Mouse (Mus musculus) monocyte, adult 5-6 weeks (primary cell): ENCODE data around the gene Moxd1. TPM values are rescaled to one million over a fixed set of nuclear protein-coding genes. Genes with fewer than 3 reads are reported as not detected.
A peak's percentile ranks its signal among the peaks of the same experiment; 100 is the strongest.
"Not testable (repeated sequence)": the region's sequence is repeated elsewhere in the genome, so short reads cannot be mapped to it uniquely, and the experiment has no call there.

Source experiments
- ATAC-seq: fragments of 153-309, 156-312 bp; replicated peaks from 2 replicates; pipeline ENCODE4 v1.8.0; 2017; ENCODE audit warnings: mild to moderate bottlenecking; ENCODE audit not compliant: low TSS enrichment, insufficient number of reproducible peaks, severe bottlenecking, poor library complexity, low FRiP score
- total RNA-seq: library from RNA; stranded (forward); fragments of 200-1000, 200-491, 200-594 nt; gene quantifications from 3 replicates; pipeline ENCODE4 v1.2.3, GENCODE M21; 2017

Gene Moxd1
- total RNA-seq, 1 experiment from 2014 or later: not detected

DNA sequence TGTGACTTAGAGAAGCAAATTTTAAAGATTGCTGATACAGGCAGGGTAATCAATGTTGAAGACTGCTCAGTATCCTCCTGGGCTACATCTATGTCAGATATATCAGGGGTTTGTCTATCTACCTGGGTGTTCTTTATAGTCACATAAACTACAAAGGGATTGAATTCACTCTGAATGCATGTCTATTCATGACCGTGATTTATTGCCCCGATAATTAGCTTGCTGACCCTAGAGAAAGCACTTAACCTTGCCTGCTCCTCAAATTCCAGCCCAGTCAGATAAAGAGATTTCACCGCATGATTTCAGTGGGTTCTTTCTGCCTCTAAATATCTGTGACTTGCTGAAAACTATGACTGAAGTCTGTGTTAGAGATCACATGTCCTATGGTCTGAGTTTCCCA lies 35.6 kb downstream of the Moxd1 start:
- ATAC-seq: no peak

DNA sequence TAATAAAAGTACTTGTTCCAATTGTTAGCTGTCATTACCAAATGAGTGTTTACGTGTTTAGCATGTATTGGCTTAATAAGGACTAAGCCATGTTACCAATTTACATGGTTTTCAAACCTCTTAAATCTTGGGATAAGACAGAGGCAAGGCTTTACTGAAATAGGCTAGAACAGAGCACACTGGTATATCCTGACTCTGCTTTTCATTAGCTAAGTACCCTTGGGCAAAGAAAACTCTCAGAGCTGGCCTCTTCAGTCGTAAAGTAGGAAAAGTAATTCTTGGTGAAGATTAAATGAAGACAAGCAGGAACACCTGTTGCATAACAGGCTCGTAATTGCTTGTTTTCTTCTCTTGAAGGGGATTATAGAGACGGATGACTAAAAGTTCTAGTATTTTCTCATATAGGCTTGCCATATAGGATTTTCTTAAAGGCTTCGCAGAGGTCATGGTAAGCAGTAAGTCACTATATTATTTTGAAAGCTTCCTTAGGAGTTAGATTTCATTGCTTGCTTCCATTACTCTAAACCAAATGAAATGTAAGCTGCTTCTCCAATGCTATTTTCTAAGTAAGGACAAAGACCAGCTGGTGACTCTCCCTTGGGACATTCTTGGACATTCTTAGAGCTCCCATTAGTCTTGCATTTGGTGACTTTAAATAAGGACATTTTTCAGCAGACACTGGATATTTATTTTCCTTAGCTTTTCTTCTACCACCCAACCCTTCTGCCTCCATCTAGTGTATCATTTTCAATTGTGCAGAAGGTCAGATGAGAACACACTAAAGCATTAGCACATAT lies 36.7 kb downstream of the Moxd1 start:
- no peak for ATAC-seq

DNA sequence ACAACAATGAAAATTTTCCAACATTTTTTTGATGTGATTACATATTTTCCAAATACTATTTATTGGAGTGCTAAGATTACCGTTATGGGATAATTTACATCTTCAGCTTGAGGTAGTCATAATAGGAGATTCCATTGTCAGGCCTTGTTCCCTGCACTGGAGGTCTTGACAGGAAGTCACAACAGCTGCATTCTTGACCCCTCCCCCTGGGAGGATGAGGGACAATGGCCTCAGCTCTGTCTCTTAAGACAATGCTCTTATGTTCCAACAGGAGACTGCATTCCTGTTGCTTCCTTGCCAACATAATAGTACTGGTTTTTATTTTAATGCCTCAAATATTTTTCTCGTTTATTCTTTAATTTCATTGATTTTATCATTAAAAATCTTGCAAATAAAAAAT lies 44.2 kb downstream of the Moxd1 start:
- no peak for ATAC-seq

DNA sequence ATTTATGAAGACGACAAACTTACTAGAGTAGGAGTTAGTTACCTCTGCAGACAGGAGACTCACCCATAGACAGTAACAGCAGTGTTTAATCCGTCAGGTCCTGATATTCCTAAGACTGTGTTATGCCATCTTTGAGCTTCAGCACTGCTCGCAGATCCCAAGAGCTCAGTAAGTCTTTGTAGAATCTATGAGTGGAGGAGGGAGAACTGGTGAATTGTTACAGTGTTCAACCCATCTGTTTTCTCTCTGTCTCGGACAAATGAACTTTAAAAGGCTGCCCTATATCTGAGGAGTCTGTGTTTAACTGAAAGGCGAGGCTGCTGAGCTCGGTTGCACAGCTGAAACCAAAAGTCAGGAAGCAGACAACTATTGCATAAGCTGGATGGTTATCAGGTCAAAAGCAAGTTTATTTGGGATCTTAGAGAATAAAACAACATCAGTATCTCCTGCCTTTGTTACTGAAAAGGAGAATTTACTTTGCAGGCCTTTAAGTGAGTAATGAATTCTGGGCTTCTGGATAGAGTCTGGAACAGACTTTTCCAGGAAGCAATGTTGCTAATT lies 47.8 kb downstream of the Moxd1 start:
- no peak for ATAC-seq

DNA sequence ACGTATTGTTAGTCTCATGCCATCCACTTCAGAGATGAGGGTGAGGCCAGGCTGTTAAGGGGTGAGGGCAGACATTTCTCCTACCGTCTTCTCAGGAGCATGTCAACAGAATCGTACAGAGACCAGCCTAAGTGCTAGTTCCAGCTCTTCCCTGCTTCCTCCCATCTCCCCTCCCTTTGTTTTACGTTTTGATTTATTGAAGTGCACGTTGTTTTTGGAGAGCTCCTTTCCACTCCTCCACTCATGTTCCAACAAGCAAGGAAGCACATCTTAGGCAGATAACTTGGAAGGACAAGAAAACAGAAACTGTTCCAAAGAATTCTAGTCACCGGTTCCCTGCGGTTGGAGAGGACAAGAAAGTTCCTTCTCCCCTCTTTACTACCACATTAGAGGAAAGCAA lies 52.9 kb downstream of the Moxd1 start:
- ATAC-seq: no peak

DNA sequence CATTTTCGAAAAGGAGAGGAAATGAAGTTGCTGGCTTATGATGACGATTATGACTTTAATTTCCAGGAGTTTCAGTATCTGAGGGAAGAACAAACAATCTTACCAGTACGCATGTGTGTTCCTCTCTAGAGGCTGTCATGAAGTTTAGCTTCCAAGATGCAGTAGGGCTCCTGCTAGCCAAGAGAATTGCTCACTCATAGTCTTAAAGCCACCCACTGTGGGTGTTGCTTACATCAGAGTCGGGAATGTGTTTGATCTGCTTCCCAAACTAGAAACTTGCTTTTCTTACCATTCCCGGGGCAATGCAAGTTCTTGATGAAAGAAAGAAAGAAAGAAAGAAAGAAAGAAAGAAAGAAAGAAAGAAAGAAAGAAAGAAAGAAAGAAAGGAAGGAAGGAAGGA lies 59.3 kb downstream of the Moxd1 start:
- ATAC-seq: no peak

DNA sequence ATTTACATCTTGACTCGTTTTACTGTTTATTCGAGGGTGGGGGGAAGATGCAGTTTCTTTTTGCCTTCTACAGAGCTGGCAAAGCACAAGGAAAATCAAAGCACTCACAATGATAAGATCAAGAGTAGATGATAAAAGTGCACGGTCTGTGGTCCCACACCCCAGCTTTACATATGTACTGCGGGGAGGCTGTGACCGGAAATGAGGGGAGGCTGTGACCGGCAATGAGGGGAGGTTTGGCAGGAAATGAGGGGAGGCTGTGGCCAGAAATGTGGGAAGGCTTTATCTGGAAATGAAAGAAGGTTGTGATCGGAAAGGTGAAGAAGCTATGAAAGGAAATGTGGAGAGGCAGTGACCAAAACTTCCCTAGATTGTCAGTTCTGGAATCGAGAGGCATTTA lies 68.3 kb downstream of the Moxd1 start:
- no peak for ATAC-seq

DNA sequence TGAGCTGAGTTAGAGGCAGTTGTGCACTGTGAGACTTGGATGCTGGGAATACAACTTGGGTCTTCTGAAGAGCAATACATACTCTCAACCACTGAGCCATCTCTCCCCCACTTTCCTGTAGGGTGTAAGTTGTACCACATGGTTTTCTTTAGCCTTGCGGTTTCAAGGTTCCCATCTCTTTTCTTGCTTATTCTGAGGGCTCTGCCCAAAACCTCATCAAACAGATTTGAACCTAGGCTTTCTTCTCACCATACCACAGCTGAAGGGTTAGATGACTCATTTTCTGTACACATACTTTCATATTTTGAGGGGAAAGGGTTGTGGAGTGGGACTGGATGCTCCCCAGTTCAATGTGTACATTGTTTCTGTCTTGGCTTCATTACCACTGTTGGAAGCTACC lies 69.4 kb downstream of the Moxd1 start:
- ATAC-seq: no peak

DNA sequence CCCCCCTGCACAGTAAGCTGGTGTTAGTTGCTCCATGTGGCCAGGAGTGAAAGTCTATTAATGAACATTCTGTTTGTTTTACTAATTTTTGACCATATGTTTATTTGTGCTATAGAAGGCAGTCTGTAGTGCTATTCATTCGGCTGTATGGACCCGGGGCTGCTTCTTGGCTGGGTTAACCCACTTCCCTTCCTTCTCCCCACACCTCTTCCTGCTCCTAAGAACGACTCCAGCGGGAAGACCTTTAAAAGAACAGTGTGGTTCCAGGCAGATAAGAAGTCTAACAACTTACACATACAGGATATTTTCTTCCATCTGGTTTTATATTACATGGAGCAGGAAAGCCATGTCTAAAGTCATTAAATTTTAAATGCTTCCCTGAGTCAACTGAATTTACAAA lies 73.3 kb downstream of the Moxd1 start:
- ATAC-seq: no peak

DNA sequence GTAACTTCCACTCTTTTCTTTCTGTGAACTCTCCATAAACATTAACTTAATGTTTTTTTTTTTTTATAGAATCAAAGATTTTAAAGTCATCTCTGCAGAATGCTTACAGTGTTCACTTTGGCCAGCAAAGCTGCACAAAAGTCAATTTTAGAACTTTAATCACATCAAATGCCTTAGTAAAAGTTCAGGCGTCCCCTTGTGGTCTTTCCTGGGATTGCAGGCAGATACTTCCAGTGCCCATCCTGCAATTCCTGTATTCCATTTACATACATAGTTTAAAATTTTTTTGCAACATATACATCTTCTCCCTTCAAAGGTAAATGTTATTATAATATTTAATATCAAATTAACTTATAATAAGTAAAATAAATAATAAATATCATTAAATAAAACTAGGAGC lies 74.5 kb downstream of the Moxd1 start:
- ATAC-seq: no peak

DNA sequence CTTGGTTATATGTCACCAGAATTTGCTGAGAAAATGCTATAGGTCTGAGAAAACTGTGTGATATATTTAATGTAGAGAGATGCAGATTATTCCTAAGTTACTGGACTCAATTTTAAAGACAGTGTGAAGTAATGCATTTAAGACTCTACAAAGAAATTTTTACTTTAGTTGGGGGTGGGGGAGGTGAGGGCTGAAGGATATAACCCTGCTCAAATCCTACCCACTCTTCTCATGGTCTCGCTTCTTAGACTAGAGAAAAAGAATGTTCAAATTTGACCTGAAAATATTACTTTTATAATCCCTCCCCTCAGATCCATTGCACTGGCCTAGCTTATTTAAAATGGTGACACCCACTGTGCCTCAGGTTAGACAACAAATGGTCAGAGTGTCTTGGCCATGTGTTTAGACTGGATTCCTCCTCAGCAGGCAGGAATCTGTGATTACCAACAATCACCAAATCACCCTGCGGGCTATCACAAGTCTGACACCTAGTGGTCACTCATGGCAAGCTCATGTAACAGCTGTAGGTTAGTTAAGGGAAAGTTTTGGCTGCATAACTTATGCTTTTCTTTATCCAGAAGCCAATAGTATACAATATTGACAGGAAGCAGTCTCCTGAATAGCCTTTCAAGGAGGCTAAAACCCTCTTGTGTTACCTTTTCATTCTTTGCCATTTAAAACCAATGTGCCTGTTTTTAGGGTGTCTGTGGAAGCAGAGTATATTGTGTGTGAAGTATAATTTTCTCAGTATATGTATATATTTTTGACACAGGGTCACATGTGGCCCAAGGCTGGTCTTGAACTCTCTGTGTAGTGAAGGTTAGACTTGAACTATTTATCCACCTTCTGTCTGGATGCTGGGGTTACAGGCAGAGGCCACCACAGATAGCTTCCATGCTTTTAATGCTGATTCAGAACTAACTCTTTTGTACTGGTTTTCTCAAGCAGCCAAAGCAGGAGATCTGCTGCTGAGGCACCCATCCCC lies 75.2 kb downstream of the Moxd1 start:
- peak; percentile 71; the same call in 1 of the 2 replicates for ATAC-seq

DNA sequence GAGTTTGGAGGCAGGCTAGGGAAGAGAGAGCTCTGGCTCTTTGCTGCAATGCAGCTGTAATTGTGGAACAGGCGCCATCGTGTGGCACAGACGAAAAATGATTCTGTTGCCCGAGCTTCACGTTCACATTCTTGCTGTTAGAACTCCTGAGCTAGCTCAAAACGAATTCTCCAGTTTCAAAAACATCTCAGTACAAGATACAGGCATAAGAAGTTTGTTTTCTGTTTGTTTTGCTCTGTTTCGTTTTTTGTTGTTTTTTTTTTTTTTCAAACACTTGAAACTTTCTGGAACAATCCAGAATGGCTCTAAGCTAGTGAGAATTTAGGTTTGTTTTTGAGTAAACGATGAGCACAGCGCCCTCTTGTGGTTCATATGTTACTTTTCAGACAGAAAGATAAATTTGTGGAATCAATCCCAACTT lies 88.9 kb downstream of the Moxd1 start:
- ATAC-seq: 0 out of 2 replicates have a peak, but pooled peaks have one; percentile 50

DNA sequence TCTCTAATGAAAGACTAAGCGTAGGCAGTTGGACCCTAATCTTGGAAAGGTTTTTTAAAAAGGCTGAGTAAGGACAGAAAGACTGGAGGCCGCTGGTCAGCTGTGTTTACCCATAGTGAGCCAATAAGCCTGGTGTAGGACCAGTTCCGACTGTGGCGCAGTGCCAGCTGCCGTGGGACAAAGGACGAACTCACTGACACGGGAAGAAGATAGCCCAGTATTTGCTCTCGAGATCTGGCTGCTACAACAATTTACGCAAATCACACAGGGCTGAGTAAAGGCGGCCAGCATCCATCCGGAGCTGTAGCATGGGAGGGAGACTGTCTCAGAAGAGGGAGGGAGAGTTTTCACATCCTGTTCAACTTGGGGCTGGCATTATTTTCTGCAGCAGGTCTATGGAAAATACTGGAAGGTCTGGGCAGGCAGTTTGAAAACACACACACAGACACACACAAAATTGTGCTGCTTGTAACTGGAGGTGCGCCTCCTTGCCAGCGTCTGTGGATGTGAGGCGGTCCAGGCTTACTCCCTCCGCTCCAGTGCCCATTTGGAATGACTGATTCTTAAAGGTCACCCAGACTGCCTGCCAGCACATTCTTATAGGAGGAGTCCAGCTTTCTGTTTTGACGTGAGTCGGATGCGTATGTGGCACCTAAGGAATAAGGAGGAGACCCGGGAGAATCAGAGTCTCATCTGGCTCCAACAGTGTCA lies 94.0 kb downstream of the Moxd1 start:
- ATAC-seq: no peak

DNA sequence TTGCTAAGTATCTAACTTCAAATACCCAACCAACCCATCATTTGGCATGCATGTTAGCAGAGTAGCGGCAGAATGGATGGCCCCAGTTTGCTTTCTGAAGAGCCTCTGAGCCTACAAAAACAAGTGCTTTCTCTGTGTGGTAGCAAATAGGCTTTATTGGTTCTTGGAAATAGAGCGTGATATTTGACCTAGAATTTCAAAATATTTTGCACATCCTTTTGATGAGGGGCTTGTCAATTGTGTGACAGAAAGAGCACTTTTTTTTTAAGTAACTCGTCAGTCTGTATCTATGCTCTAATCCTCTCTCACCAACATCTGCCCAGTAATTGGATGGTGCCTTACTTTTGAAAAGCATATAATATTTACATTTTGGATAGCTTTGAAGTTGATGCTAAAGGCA lies 97.0 kb downstream of the Moxd1 start:
- ATAC-seq: no peak

DNA sequence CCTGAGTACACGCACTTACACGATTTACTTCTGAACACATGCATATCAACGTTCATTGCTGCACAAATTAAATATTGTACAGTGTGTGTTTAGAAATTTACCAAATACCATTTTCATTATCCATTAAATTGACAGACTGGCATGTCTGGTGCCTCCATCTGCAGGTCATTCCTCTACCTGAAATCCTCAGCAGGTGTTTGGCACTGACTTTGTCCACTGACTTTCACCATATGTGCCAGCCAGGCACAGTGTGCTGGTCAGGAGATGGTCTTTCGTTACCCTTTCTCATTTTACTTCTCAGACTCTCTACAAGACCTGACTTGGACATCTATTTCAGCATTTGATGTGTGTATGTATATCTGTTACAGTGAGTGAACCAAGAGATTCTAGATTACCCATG lies 99.7 kb downstream of the Moxd1 start:
- no peak for ATAC-seq

DNA sequence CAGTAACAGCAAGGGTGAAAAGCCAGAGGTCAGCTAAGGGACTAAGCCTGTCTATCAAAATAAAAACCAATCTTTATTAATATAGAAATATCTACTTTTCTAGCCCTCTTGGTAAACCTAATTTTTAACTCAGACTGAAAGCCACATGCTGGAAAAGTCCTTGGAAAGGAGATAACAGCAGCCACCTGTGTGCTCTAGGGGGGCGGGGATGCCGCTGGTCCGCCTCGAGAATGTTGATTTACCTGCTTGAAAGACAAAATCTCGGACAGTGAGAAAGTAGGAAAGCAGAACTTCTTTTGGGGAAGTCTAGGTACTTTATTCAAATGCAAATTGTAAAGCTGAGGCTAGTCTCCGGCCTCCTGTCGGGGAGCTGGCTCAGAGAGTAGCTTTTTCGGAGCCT lies 103.9 kb downstream of the Moxd1 start:
- ATAC-seq: not testable (repeated sequence)

DNA sequence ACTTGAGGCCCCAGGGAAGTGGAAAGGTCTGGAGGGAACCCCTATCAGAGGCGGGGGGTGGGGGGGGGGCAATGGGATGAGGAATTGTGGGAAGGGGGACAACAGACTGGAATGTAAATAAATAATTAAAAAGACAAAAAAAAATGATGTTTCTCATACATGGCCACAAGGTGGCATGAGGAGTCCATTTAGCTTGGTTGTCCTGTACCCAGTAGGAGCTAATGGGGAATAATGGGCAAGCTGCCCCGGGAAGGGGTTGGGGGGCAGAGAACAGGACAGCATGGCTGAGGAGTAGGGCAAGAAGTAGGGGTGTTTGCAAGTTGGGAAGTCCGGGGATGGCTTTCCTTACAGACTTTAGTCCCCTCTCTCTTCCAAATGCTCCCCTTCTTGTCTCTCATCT lies 109.5 kb downstream of the Moxd1 start:
- no peak for ATAC-seq

DNA sequence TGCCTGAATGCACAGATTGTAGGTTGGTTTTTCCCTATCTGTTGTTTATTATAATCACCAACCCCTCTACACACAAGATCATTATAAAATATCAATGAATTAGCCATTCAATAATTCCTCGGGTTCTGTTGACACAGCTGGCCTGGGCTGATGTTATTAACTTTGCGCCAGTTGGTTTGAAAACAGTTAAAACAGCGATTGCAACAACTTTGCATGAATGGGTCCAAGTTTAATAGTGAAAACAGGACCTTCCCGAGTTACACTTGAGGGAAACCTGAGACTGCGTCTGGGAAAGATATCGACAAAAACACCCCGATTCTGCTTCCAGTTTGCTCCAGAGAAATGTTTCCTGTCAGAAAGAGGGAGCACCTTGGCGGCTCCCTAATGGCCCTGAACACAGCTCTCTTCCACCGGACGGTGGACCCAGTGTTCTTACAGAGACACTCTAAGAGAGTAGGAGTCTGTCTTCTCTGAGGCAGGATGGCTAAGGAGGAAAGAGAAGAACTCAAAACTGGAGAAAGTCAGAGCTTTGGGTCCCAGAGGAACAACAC lies 116.4 kb downstream of the Moxd1 start:
- no peak for ATAC-seq
